Mouse (Mus musculus) ovary, postnatal 10 days (tissue): ENCODE results near the gene Fgf16.
A peak's percentile ranks its signal among the peaks of the same experiment; 100 is the strongest.

Source experiments
- DNase-seq: peaks from one replicate; pipeline ENCODE4 v3.0.0; 2022; ENCODE audit warnings: low spot score

Fgf16 gene

GRCm38 (mm10) chrX:105764162-105765004 is at the start of gene Fgf16:
Fgf16 (plus strand) TSS chrX:105764279.
- DNase-seq = no peak

GRCm38 (mm10) chrX:105714740-105715139 is 49.3 kb upstream of the Fgf16 start:
- DNase-seq = no peak

- no peak for DNase-seq
Measured at GRCm38 (mm10) chrX:105715789-105716321, 48.2 kb upstream of the Fgf16 start.

GRCm38 (mm10) chrX:105718388-105718787 is 45.7 kb upstream of the Fgf16 start:
- DNase-seq = no peak

GRCm38 (mm10) chrX:105718943-105719342 is 45.1 kb upstream of the Fgf16 start:
- DNase-seq = no peak

- DNase-seq = no peak
Measured at GRCm38 (mm10) chrX:105724174-105724573, 39.9 kb upstream of the Fgf16 start.

- no peak for DNase-seq
Measured at GRCm38 (mm10) chrX:105762847-105763527, 1.1 kb upstream of the Fgf16 start.

GRCm38 (mm10) chrX:105763612-105764011 is 467 bp upstream of the Fgf16 start:
- peak; percentile 12 for DNase-seq

GRCm38 (mm10) chrX:105765005-105765706 is 1.1 kb downstream of the Fgf16 start:
- DNase-seq = no peak

- DNase-seq = no peak
Measured at GRCm38 (mm10) chrX:105766013-105766412, 1.9 kb downstream of the Fgf16 start.

- no peak for DNase-seq
Measured at GRCm38 (mm10) chrX:105767177-105767764, 3.2 kb downstream of the Fgf16 start.

GRCm38 (mm10) chrX:105767932-105768331 is 3.9 kb downstream of the Fgf16 start:
- DNase-seq = no peak

- no peak for DNase-seq
Measured at GRCm38 (mm10) chrX:105773281-105773680, 9.2 kb downstream of the Fgf16 start.

- DNase-seq = no peak
Measured at GRCm38 (mm10) chrX:105794806-105795403, 30.8 kb downstream of the Fgf16 start.

- DNase-seq = no peak
Measured at GRCm38 (mm10) chrX:105824462-105824861, 60.4 kb downstream of the Fgf16 start.
